Mouse (Mus musculus) lung, adult 2 months (tissue): ENCODE data around the gene Tff3.

Experiments used
- CTCF ChIP-seq: fragments of 200-500 bp; IDR thresholded peaks from 2 replicates; pipeline ENCODE4 v1.5.1; 2011; ENCODE audit warnings: mild to moderate bottlenecking, low read length, control low read depth; ENCODE audit not compliant: insufficient read depth
- POLR2A ChIP-seq: fragments of 200-500 bp; IDR thresholded peaks from 2 replicates; pipeline ENCODE4 v1.6.1; 2011; ENCODE audit warnings: low read depth, mild to moderate bottlenecking, control low read depth, low read length, borderline replicate concordance; ENCODE audit errors: extremely low read depth

GRCm38 (mm10) chr17:31095570-31095969 lies 33.9 kb downstream of the Tff3 start:
- TF ChIP-seq CTCF (no peak), POLR2A (no peak)
